Mouse (Mus musculus): ENCODE measurements around the gene Amfr.

GRCm38 (mm10) chr8:94023916-94024315 is 11.3 kb upstream of the Amfr start:
- TF ChIP-seq POLR2A (IDR thresholded peaks at IDR 0.05; ENCODE audit: insufficient read depth, low read depth, low read length) (no peak), CTCF (IDR thresholded peaks at IDR 0.05; ENCODE audit: insufficient read depth, low read depth, low read length) (no peak)

All from olfactory bulb, adult 2 months (tissue).